Mouse (Mus musculus): Measurements from ENCODE around the gene Akip1.

- TF ChIP-seq CTCF (IDR thresholded peaks at IDR 0.05; ENCODE audit: low read depth, low read length) = no peak
- TF ChIP-seq GATA1 (IDR thresholded peaks at IDR 0.05; ENCODE audit: borderline replicate concordance, low read length) = no peak
- no peak for TF ChIP-seq POLR2AphosphoS5 (IDR thresholded peaks at IDR 0.05; ENCODE audit: insufficient replicate concordance, low read depth, low read length)
Observed at GRCm38 (mm10) chr7:109674944-109675628, 28.4 kb upstream of the Akip1 start.

All from G1E (cell line).